Mouse (Mus musculus): ENCODE results near the gene Tmem222. TPM values are rescaled to one million over a fixed set of nuclear protein-coding genes. Genes with fewer than 3 reads are reported as not detected.

Gene Tmem222
- polyA plus RNA-seq, 1 experiment: 66.9 TPM

DNA sequence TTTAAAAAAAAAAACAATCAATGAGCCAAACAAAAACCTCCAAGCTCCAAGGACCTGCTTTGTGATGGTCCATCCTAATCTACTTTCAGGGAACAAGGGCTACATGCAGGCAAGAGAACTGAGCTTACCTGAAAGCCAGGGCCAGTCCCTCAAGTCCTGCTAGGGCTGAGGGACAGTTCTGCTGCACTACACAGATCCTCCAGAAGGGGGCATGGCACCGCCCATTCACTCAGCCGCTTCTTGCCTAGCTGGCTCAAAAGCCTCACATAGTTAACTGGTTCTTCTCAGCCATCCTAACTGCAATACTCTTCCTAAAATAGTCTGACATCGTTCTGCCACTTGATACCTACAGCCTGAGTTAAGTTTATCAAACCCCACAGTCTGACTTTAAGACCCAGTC lies 29.7 kb upstream of the Tmem222 start:
- TF ChIP-seq MYOG (IDR thresholded peaks at IDR 0.05; ENCODE audit: control insufficient read depth in 1 of 3, insufficient read depth in 1 of 3, insufficient read length in 2 of 3, low read depth in 2 of 3) (no peak), POLR2A (IDR thresholded peaks at IDR 0.05; ENCODE audit: insufficient read length, low read depth) (no peak), REST (IDR thresholded peaks at IDR 0.05; ENCODE audit: insufficient read depth, insufficient read length) (no peak), MAX (IDR thresholded peaks at IDR 0.05; ENCODE audit: low read depth) (no peak), SRF (IDR thresholded peaks at IDR 0.05; ENCODE audit: control insufficient read depth, insufficient read length, low read depth) (no peak), MYOD1 (IDR thresholded peaks at IDR 0.05; ENCODE audit: control insufficient read depth in 1 of 3, insufficient read length in 2 of 3, low read depth in 2 of 3) (no peak), CEBPB (IDR thresholded peaks at IDR 0.05; ENCODE audit: insufficient read depth, poor library complexity, severe bottlenecking) (no peak), POLR2AphosphoS2 (IDR thresholded peaks at IDR 0.05; ENCODE audit: insufficient read length, low read depth) (no peak), TCF3 (IDR thresholded peaks at IDR 0.05; ENCODE audit: insufficient read length, low read depth) (no peak), E2F4 (IDR thresholded peaks at IDR 0.05; ENCODE audit: insufficient read depth) (no peak), TCF12 (IDR thresholded peaks at IDR 0.05; ENCODE audit: insufficient read depth, poor library complexity, severe bottlenecking) (no peak), USF1 (IDR thresholded peaks at IDR 0.05; ENCODE audit: low read depth) (no peak)
- Histone ChIP-seq H3K27me3 (ENCODE audit: control insufficient read depth, insufficient read depth, insufficient read length) (no peaks in the 10 kb centered on the region), H3ac (ENCODE audit: control insufficient read depth, insufficient read length) (no peak overlapping the region), H3K4me2 (ENCODE audit: low read depth) (no peak overlapping the region), H3K79me2 (ENCODE audit: control insufficient read depth, insufficient read depth) (no peaks in the 10 kb centered on the region), H3K4me3 (no peak overlapping the region), H3K36me3 (ENCODE audit: control insufficient read depth, insufficient read depth) (no peaks in the 10 kb centered on the region)

DNA sequence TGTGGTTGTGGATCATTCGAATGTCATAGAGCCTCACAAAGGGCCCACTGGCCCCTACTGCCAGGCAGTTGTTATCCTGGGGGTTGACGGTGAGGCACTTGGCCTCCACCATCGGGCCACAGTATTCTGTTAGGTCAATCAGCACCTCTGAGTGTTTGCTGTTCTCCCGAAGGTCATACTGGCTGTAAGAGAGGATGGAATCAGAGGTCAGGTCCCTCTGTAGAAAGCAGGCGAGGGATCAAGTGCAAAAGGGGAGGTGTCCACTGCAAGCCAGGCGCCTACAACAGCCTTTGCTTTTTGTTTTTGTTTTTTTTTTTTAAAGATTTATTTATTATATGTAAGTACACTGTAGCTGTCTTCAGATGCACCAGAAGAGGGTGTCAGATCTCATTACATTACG lies 28.2 kb upstream of the Tmem222 start:
- peaks cover 6% of the 10 kb centered on the region for H3K36me3 ChIP-seq (ENCODE audit: control insufficient read depth, insufficient read depth)
- H3K79me2 ChIP-seq (ENCODE audit: control insufficient read depth, insufficient read depth): no peaks in the 10 kb centered on the region
- no peaks in the 10 kb centered on the region for H3K27me3 ChIP-seq (ENCODE audit: control insufficient read depth, insufficient read depth, insufficient read length)
- H3K4me2 ChIP-seq (ENCODE audit: low read depth): no peak overlapping the region
- no peak overlapping the region for H3K4me3 ChIP-seq
- no peak for TF ChIP-seq TCF3 (IDR thresholded peaks at IDR 0.05; ENCODE audit: insufficient read length, low read depth)
- TF ChIP-seq E2F4 (IDR thresholded peaks at IDR 0.05; ENCODE audit: insufficient read depth): no peak
- no peak for TF ChIP-seq CEBPB (IDR thresholded peaks at IDR 0.05; ENCODE audit: insufficient read depth, poor library complexity, severe bottlenecking)
- TF ChIP-seq SRF (IDR thresholded peaks at IDR 0.05; ENCODE audit: control insufficient read depth, insufficient read length, low read depth): no peak
- TF ChIP-seq MYOD1 (IDR thresholded peaks at IDR 0.05; ENCODE audit: control insufficient read depth in 1 of 3, insufficient read length in 2 of 3, low read depth in 2 of 3): no peak
- no peak for TF ChIP-seq POLR2AphosphoS2 (IDR thresholded peaks at IDR 0.05; ENCODE audit: insufficient read length, low read depth)
- TF ChIP-seq USF1 (IDR thresholded peaks at IDR 0.05; ENCODE audit: low read depth): no peak
- no peak for TF ChIP-seq POLR2A (IDR thresholded peaks at IDR 0.05; ENCODE audit: insufficient read length, low read depth)
- no peak for TF ChIP-seq MYOG (IDR thresholded peaks at IDR 0.05; ENCODE audit: control insufficient read depth in 1 of 3, insufficient read depth in 1 of 3, insufficient read length in 2 of 3, low read depth in 2 of 3)
- no peak for TF ChIP-seq MAX (IDR thresholded peaks at IDR 0.05; ENCODE audit: low read depth)
- TF ChIP-seq REST (IDR thresholded peaks at IDR 0.05; ENCODE audit: insufficient read depth, insufficient read length): no peak
- no peak for TF ChIP-seq TCF12 (IDR thresholded peaks at IDR 0.05; ENCODE audit: insufficient read depth, poor library complexity, severe bottlenecking)
- no peak overlapping the region for H3ac ChIP-seq (ENCODE audit: control insufficient read depth, insufficient read length)

- no peak overlapping the region for H3ac ChIP-seq (ENCODE audit: control insufficient read depth, insufficient read length)
- no peak overlapping the region for H3K4me2 ChIP-seq (ENCODE audit: low read depth)
- peaks cover 13% of the 10 kb centered on the region for H3K36me3 ChIP-seq (ENCODE audit: control insufficient read depth, insufficient read depth)
- TF ChIP-seq MYOG (IDR thresholded peaks at IDR 0.05; ENCODE audit: control insufficient read depth in 1 of 3, insufficient read depth in 1 of 3, insufficient read length in 2 of 3, low read depth in 2 of 3) (no peak), TCF12 (IDR thresholded peaks at IDR 0.05; ENCODE audit: insufficient read depth, poor library complexity, severe bottlenecking) (no peak)
- no peaks in the 10 kb centered on the region for H3K27me3 ChIP-seq (ENCODE audit: control insufficient read depth, insufficient read depth, insufficient read length)
- H3K4me3 ChIP-seq: no peak overlapping the region
- H3K79me2 ChIP-seq (ENCODE audit: control insufficient read depth, insufficient read depth): no peaks in the 10 kb centered on the region
Observed at GRCm38 (mm10) chr4:133304770-133305169, 27.2 kb upstream of the Tmem222 start.

- no peak overlapping the region for H3ac ChIP-seq (ENCODE audit: control insufficient read depth, insufficient read length)
- H3K4me3 ChIP-seq: no peak overlapping the region
- H3K4me2 ChIP-seq (ENCODE audit: low read depth): no peak overlapping the region
- no peaks in the 10 kb centered on the region for H3K79me2 ChIP-seq (ENCODE audit: control insufficient read depth, insufficient read depth)
- H3K27me3 ChIP-seq (ENCODE audit: control insufficient read depth, insufficient read depth, insufficient read length): no peaks in the 10 kb centered on the region
- TF ChIP-seq MAX (IDR thresholded peaks at IDR 0.05; ENCODE audit: low read depth) (no peak), MYOG (IDR thresholded peaks at IDR 0.05; ENCODE audit: control insufficient read depth in 1 of 3, insufficient read depth in 1 of 3, insufficient read length in 2 of 3, low read depth in 2 of 3) (no peak), MYOD1 (IDR thresholded peaks at IDR 0.05; ENCODE audit: control insufficient read depth in 1 of 3, insufficient read length in 2 of 3, low read depth in 2 of 3) (no peak), POLR2A (IDR thresholded peaks at IDR 0.05; ENCODE audit: insufficient read length, low read depth) (no peak), POLR2AphosphoS2 (IDR thresholded peaks at IDR 0.05; ENCODE audit: insufficient read length, low read depth) (no peak), REST (IDR thresholded peaks at IDR 0.05; ENCODE audit: insufficient read depth, insufficient read length) (no peak), USF1 (IDR thresholded peaks at IDR 0.05; ENCODE audit: low read depth) (no peak)
- peaks cover 21% of the 10 kb centered on the region for H3K36me3 ChIP-seq (ENCODE audit: control insufficient read depth, insufficient read depth)
Observed at GRCm38 (mm10) chr4:133302668-133303067, 25.1 kb upstream of the Tmem222 start.

GRCm38 (mm10) chr4:133301802-133302201 lies 24.2 kb upstream of the Tmem222 start:
- no peak overlapping the region for H3K4me3 ChIP-seq
- H3K27me3 ChIP-seq (ENCODE audit: control insufficient read depth, insufficient read depth, insufficient read length): no peaks in the 10 kb centered on the region
- no peak for TF ChIP-seq TCF12 (IDR thresholded peaks at IDR 0.05; ENCODE audit: insufficient read depth, poor library complexity, severe bottlenecking)
- no peak for TF ChIP-seq CEBPB (IDR thresholded peaks at IDR 0.05; ENCODE audit: insufficient read depth, poor library complexity, severe bottlenecking)
- no peak for TF ChIP-seq POLR2AphosphoS2 (IDR thresholded peaks at IDR 0.05; ENCODE audit: insufficient read length, low read depth)
- TF ChIP-seq MYOD1 (IDR thresholded peaks at IDR 0.05; ENCODE audit: control insufficient read depth in 1 of 3, insufficient read length in 2 of 3, low read depth in 2 of 3): no peak
- TF ChIP-seq USF1 (IDR thresholded peaks at IDR 0.05; ENCODE audit: low read depth): no peak
- TF ChIP-seq POLR2A (IDR thresholded peaks at IDR 0.05; ENCODE audit: insufficient read length, low read depth): no peak
- TF ChIP-seq REST (IDR thresholded peaks at IDR 0.05; ENCODE audit: insufficient read depth, insufficient read length): no peak
- TF ChIP-seq E2F4 (IDR thresholded peaks at IDR 0.05; ENCODE audit: insufficient read depth): no peak
- TF ChIP-seq MAX (IDR thresholded peaks at IDR 0.05; ENCODE audit: low read depth): no peak
- TF ChIP-seq MYOG (IDR thresholded peaks at IDR 0.05; ENCODE audit: control insufficient read depth in 1 of 3, insufficient read depth in 1 of 3, insufficient read length in 2 of 3, low read depth in 2 of 3): no peak
- TF ChIP-seq SRF (IDR thresholded peaks at IDR 0.05; ENCODE audit: control insufficient read depth, insufficient read length, low read depth): no peak
- no peak for TF ChIP-seq TCF3 (IDR thresholded peaks at IDR 0.05; ENCODE audit: insufficient read length, low read depth)
- no peaks in the 10 kb centered on the region for H3K79me2 ChIP-seq (ENCODE audit: control insufficient read depth, insufficient read depth)
- peaks cover 21% of the 10 kb centered on the region for H3K36me3 ChIP-seq (ENCODE audit: control insufficient read depth, insufficient read depth)
- H3K4me2 ChIP-seq (ENCODE audit: low read depth): no peak overlapping the region
- no peak overlapping the region for H3ac ChIP-seq (ENCODE audit: control insufficient read depth, insufficient read length)
